Mouse (Mus musculus) cerebellum, adult 2 months (tissue): ENCODE measurements around the gene Olfr531. TPM values are rescaled to one million over a fixed set of nuclear protein-coding genes. Genes with fewer than 3 reads are reported as not detected.

Source experiments
- DNase-seq, 2 experiments: peaks; one replicate each; pipeline ENCODE4 v3.0.0; 2021
- H3K27ac ChIP-seq: fragments of 200-500 bp; 2 replicates; pipeline ENCODE4 v1.5.1; 2012; ENCODE audit warnings: low read length, control low read depth, inconsistent platforms; ENCODE audit not compliant: insufficient read depth
- H3K27me3 ChIP-seq: fragments of 200-500 bp; 2 replicates; pipeline ENCODE4 v1.6.1; 2012; ENCODE audit warnings: inconsistent platforms, mild to moderate bottlenecking, low read length, moderate library complexity; ENCODE audit not compliant: control insufficient read depth, insufficient read depth
- H3K4me1 ChIP-seq: fragments of 200-500 bp; 2 replicates; pipeline ENCODE4 v1.6.1; 2011; ENCODE audit warnings: low read length; ENCODE audit not compliant: control insufficient read depth, insufficient read depth
- H3K4me3 ChIP-seq: fragments of 200-500 bp; replicated peaks from 2 replicates; pipeline ENCODE3; 2011; ENCODE audit warnings: mild to moderate bottlenecking, low read depth, low read length, control low read depth; ENCODE audit not compliant: insufficient read depth
- CTCF ChIP-seq: fragments of 200-500 bp; IDR thresholded peaks from 2 replicates; pipeline ENCODE4 v1.5.1; 2011; ENCODE audit warnings: low read depth, mild to moderate bottlenecking, control low read depth, low read length, moderate library complexity, borderline replicate concordance; ENCODE audit not compliant: insufficient read depth
- POLR2A ChIP-seq: fragments of 200-500 bp; IDR thresholded peaks from 2 replicates; pipeline ENCODE4 v1.6.1; 2011; ENCODE audit warnings: low read length, control low read depth, borderline replicate concordance; ENCODE audit not compliant: insufficient read depth
- WGBS: fragments of 180-500 bp; shearing (Covaris S2); methylation state at CpG from one replicate; pipeline ENCODE4 v1.1.7; 2018; 5-methylcytosine and 5-hydroxymethylcytosine counted together
- polyA plus RNA-seq: library from polyadenylated mRNA; depleted of rRNA; stranded (reverse); fragments of >200 nt; gene quantifications from 2 replicates; pipeline ENCODE4 v1.2.3, GENCODE M21; 2012; rRNA removed

Gene Olfr531
- polyA plus RNA-seq: not detected in 2 replicates

DNA sequence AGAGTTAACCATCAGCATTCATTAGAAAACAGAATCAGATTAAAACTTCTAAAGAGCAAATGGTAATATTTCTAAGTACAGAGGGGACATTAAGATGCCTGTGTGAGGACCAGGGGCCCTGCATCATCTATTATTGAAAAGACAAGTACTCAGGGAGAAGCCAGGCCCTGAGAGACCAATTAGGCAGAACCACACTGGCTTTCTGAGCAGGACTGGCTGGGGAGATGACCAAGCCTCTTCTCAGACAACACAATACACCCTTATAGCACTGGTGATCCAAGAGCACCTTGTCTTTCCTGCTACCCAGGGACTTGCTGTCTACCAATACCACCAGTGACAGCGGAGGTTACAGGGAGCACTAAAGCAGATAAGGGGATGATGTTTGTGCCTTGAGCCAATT is at the start of gene Olfr531:
Gene Olfr531, minus strand, starts transcription at position 101 of the 400 bp plus-strand sequence.
- H3K4me1 ChIP-seq: no peaks in the 10 kb centered on the region
- H3K27me3 ChIP-seq: no peaks in the 10 kb centered on the region
- TF ChIP-seq POLR2A (no peak), CTCF (no peak)
- no peak within 1 kb of the TSS for H3K27ac ChIP-seq
- 92% methylated on average over 1 of the region's 1 CpGs for WGBS
- DNase-seq: no peak
- H3K4me3 ChIP-seq: no peak within 1 kb of the TSS

GRCm38 (mm10) chr7:140443141-140443540 is 40.4 kb upstream of the Olfr531 start:
- H3K27ac ChIP-seq: no peak overlapping the region
- H3K27me3 ChIP-seq: no peaks in the 10 kb centered on the region
- TF ChIP-seq CTCF: no peak
- TF ChIP-seq POLR2A: no peak
- no peak for DNase-seq
- H3K4me1 ChIP-seq: no peaks in the 10 kb centered on the region
- WGBS: 83% methylated on average over 1 of the region's 1 CpGs
- H3K4me3 ChIP-seq: no peak overlapping the region

- no peak for DNase-seq
- Histone ChIP-seq H3K27ac (no peak within 1 kb of the TSS), H3K4me1 (no peaks in the 10 kb centered on the region), H3K4me3 (no peak within 1 kb of the TSS), H3K27me3 (no peaks in the 10 kb centered on the region)
- TF ChIP-seq POLR2A: no peak
- no peak for TF ChIP-seq CTCF
- WGBS: 81% methylated on average over 1 of the region's 1 CpGs
These were observed 18.8 kb upstream of the Olfr531 start, which contains the start of gene Olfr532 for GRCm38 (mm10) chr7:140421539-140421938. Olfr532 (minus strand) TSS chr7:140421639.

GRCm38 (mm10) chr7:140376911-140377310 is 25.8 kb downstream of the Olfr531 start:
- H3K27me3 ChIP-seq: no peaks in the 10 kb centered on the region
- no peak overlapping the region for H3K27ac ChIP-seq
- DNase-seq: no peak
- TF ChIP-seq CTCF: no peak
- no peak for TF ChIP-seq POLR2A
- no peak overlapping the region for H3K4me3 ChIP-seq
- 99% methylated on average over 2 of the region's 2 CpGs for WGBS
- H3K4me1 ChIP-seq: no peaks in the 10 kb centered on the region

- H3K27me3 ChIP-seq: no peaks in the 10 kb centered on the region
- no peak within 1 kb of the TSS for H3K27ac ChIP-seq
- H3K4me1 ChIP-seq: no peaks in the 10 kb centered on the region
- WGBS: 4% methylated on average over 1 of the region's 1 CpGs
- TF ChIP-seq CTCF (no peak), POLR2A (no peak)
- no peak within 1 kb of the TSS for H3K4me3 ChIP-seq
- DNase-seq: no peak
These were observed 26.5 kb downstream of the Olfr531 start, which contains the start of gene Olfr530 for GRCm38 (mm10) chr7:140376231-140376630. Olfr530 (minus strand) TSS chr7:140376331.

- no peaks in the 10 kb centered on the region for H3K4me1 ChIP-seq
- no peak for DNase-seq
These were observed 28.4 kb downstream of the Olfr531 start for GRCm38 (mm10) chr7:140374300-140374699.

GRCm38 (mm10) chr7:140361571-140361970 is 41.1 kb downstream of the Olfr531 start, which contains the start of gene Olfr60:
Olfr60 (minus strand) TSS chr7:140361671.
- no peak for DNase-seq
- Histone ChIP-seq H3K27me3 (no peaks in the 10 kb centered on the region), H3K27ac (no peak within 1 kb of the TSS), H3K4me3 (no peak within 1 kb of the TSS), H3K4me1 (no peaks in the 10 kb centered on the region)
- WGBS: 66% methylated on average over 3 of the region's 3 CpGs
- no peak for TF ChIP-seq POLR2A
- no peak for TF ChIP-seq CTCF

More at GRCm38 (mm10) chr7:140374300-140374699, 28.4 kb downstream of the Olfr531 start:
- Histone ChIP-seq H3K27ac (no peak overlapping the region), H3K27me3 (no peaks in the 10 kb centered on the region), H3K4me3 (no peak overlapping the region)
- WGBS: 77% methylated on average over 4 of the region's 4 CpGs
- TF ChIP-seq CTCF (no peak), POLR2A (no peak)

Other genes starting within 250 kb of the Olfr531 start
- 25.9 and 27.7 TPM in 2 replicates for gene Sprn, start 248.0 kb downstream of the Olfr531 start, polyA plus RNA-seq
- gene Olfr522, start 238.2 kb downstream of the Olfr531 start, polyA plus RNA-seq: not detected in 2 replicates
- gene Olfr523, start 229.7 kb downstream of the Olfr531 start, polyA plus RNA-seq: 0.10 TPM in 2 replicates
- gene Olfr524, start 197.0 kb downstream of the Olfr531 start, polyA plus RNA-seq: not detected in 2 replicates
- 0.03 TPM in 1 of 2 replicates, not detected in the other for gene Cd163l1, start 184.7 kb downstream of the Olfr531 start, polyA plus RNA-seq
- 0.10 and 0.13 TPM in 2 replicates for gene 5830411N06Rik, start 155.6 kb downstream of the Olfr531 start, polyA plus RNA-seq
- gene Olfr525, start 82.1 kb downstream of the Olfr531 start, polyA plus RNA-seq: not detected in 2 replicates
- not detected in 2 replicates for gene Olfr527, start 68.9 kb downstream of the Olfr531 start, polyA plus RNA-seq
- not detected in 2 replicates for gene Olfr60, start 41.2 kb downstream of the Olfr531 start, polyA plus RNA-seq
- not detected in 2 replicates for gene Olfr530, start 26.6 kb downstream of the Olfr531 start, polyA plus RNA-seq
- not detected in 2 replicates for gene Olfr532, start 18.7 kb upstream of the Olfr531 start, polyA plus RNA-seq
- not detected in 2 replicates for gene Olfr533, start 60.5 kb upstream of the Olfr531 start, polyA plus RNA-seq
- gene Olfr535, start 81.3 kb upstream of the Olfr531 start, polyA plus RNA-seq: not detected in 2 replicates
- gene Olfr536, start 104.5 kb upstream of the Olfr531 start, polyA plus RNA-seq: not detected in 2 replicates
- gene Olfr538, start 165.0 kb upstream of the Olfr531 start, polyA plus RNA-seq: not detected in 2 replicates
- not detected in 2 replicates for gene Olfr46, start 198.4 kb upstream of the Olfr531 start, polyA plus RNA-seq
- not detected in 2 replicates for gene Olfr61, start 226.1 kb upstream of the Olfr531 start, polyA plus RNA-seq
- gene Olfr53, start 243.5 kb upstream of the Olfr531 start, polyA plus RNA-seq: not detected in 2 replicates